Mouse (Mus musculus) adrenal gland (tissue): ENCODE data around the gene Gm43064.

ENCODE experiments used
- intact Hi-C: fragments of 180-260 bp; cut with DNase I; formaldehyde crosslinking; loops from one replicate; pipeline ENCODE4 v1.15.1; 2025

The Gm43064 gene

GRCm38 (mm10) chr3:103852565-103853299, 43.4 kb downstream of the Gm43064 start:
- intact Hi-C loops, result no loop called here

- intact Hi-C loops, result no loop called here
Measured at GRCm38 (mm10) chr3:103853804-103854203, 44.4 kb downstream of the Gm43064 start.

GRCm38 (mm10) chr3:103857036-103857805, 47.8 kb downstream of the Gm43064 start:
- intact Hi-C loops, result no loop called here

- intact Hi-C loops, result no loop called here
Measured at GRCm38 (mm10) chr3:103857977-103858563, 48.7 kb downstream of the Gm43064 start.

GRCm38 (mm10) chr3:103858881-103859801, 49.8 kb downstream of the Gm43064 start, which contains the start of gene Ptpn22:
Gene Ptpn22 (plus strand): TSS chr3:103859795.
- intact Hi-C loops, result no loop called here

GRCm38 (mm10) chr3:103859851-103860391, 50.5 kb downstream of the Gm43064 start:
- intact Hi-C loops, result no loop called here

GRCm38 (mm10) chr3:103862721-103863220, 53.4 kb downstream of the Gm43064 start:
- intact Hi-C loops, result no loop called here

GRCm38 (mm10) chr3:103864200-103864599, 54.8 kb downstream of the Gm43064 start:
- intact Hi-C loops, result no loop called here

GRCm38 (mm10) chr3:103867424-103867971, 58.1 kb downstream of the Gm43064 start:
- intact Hi-C loops, result no loop called here

GRCm38 (mm10) chr3:103868008-103868407, 58.6 kb downstream of the Gm43064 start:
- intact Hi-C loops, result no loop called here

- intact Hi-C loops, result no loop called here
Measured at GRCm38 (mm10) chr3:103872663-103873098, 63.3 kb downstream of the Gm43064 start.

GRCm38 (mm10) chr3:103874329-103874728, 65.0 kb downstream of the Gm43064 start:
- intact Hi-C loops, result no loop called here

GRCm38 (mm10) chr3:103885946-103886345, 76.6 kb downstream of the Gm43064 start:
- intact Hi-C loops, result loop anchor here (5.0 kb wide), 1 partner anchor 149 kb away; the partner anchor contains the start of genes Gm10964 and Olfml3

GRCm38 (mm10) chr3:103887581-103887980, 78.2 kb downstream of the Gm43064 start:
- intact Hi-C loops, result loop anchor here (5.0 kb wide), 1 partner anchor 150 kb away; the partner anchor contains the start of genes Gm10964 and Olfml3
